Mouse (Mus musculus) left cerebral cortex, adult 11 months (tissue): ENCODE measurements around the gene Tmem205.

Experiments used
- DNase-seq: peaks from one replicate; pipeline ENCODE4 v3.0.0; 2022; ENCODE audit warnings: low spot score

Tmem205 gene

DNA sequence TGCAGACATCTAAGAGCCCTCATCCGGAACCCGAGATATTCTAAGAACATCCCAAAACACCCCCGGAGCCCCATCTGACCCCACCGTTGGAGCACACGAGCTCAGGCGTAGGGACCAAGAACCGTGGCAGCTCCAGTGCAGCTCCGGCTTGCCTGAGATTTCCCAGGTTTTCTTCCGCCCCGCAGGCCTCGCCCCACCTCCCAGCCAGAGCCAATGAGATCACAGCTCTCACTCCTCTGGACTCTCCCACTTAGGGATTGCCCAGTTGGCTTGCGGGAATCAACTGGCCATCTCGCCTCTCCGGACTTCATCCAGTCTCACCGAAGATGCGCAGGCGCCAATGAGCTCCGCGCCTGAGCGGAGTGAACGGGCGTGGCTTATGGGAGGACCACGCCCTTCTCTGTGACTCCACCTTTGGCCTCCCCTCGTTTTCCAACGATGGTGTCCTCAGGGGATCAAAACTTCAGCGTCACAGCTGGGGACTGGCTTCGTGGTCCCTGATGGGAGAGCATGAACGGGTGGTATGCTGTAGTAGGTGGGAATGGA, at the start of gene Tmem205, which contains the start of gene Ccdc159:
TSS of gene Tmem205 (minus strand) at position 349 of the 546 bp plus-strand sequence.
TSS of gene Ccdc159 (plus strand) at position 264 of the 546 bp plus-strand sequence.
- peak; percentile 92 for DNase-seq

DNA sequence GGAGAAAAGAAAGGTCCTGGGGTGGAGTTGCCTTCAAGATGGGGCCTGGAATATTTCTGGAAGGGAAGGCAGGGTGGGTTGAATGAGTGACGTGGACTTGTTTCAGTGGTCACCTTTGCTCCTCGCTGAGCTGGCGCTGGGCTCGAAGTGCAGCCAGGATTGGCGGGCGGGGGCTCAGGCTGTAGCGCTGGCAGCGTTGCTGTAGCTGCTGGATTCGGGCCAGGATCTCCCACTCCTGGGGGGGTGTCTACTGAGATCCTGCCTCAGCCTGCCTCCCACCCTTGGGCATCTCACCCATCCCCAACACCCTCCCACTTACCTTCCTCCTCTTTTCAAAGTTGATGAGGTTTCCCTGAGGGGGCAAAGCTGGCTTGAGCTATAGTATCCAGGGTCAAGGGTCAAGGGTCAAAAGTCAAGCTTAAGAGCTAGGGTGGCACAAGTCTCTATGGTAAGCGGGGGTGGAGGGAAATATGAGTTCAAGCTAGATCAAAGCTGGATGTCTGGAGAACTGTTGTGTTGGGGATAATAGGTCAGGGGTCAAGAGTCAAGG, 49.3 kb upstream of the Tmem205 start:
- DNase-seq: no peak

DNA sequence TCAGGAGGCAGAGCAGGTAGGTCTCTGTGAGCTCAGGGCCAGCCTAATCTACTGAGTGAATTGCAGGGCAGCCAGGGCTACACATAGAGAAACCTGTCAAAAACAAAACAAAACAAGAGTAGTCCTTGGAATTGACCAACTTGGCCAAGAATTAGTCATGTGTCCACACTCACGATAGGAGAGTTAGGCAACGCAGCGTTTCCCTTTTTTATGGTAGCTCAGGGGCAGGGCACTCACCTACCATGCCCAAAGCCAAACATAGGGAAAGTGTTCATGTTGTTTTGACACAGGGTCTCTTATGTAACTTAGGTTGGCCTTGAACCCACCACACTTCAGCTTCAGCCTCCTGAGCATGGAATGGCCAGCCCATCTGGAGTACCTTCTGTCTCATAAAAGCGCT, 41.9 kb upstream of the Tmem205 start:
- DNase-seq: no peak

DNA sequence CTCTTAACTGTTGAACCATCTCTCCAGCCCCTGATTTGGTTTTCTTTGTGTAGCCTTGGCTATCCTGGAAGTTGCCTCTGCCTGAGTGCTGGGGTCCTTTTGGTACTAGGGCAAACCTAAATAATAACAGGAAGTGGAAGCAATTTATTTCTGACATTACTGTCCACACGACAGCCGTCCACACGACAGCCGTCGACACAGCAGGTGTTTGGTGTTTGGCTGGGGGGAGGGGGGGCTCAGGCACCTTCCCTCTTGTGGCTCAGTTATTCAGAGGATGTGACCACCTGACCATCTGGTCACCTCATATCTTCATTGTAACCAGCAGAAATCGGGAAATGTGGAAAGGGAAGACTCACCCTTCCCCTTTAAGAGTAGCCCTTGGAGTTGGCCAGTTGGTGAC, 41.5 kb upstream of the Tmem205 start:
- no peak for DNase-seq

DNA sequence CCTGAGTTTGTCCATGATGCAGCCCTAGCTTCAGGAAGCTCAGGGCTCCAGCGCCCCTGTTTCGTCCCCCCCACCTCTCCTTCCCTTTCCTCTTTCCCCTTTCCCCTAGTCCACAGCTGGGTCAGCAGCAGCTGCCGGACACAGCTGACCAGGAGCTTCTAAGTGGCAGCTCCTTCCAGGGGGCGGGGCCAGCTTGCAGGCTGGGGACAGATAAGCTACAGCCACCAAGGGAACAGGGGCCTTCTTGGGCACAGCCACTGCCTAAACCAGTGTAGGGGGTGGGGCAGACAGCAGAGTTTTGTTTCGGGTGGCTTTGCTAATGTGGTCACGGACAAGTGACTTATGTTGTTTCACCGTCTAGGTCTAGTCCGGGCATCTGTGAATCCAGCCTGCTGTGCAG, 36.1 kb upstream of the Tmem205 start, which contains the start of gene Epor:
TSS of gene Epor (minus strand) at position 90 of the 400 bp plus-strand sequence.
- DNase-seq: no peak

DNA sequence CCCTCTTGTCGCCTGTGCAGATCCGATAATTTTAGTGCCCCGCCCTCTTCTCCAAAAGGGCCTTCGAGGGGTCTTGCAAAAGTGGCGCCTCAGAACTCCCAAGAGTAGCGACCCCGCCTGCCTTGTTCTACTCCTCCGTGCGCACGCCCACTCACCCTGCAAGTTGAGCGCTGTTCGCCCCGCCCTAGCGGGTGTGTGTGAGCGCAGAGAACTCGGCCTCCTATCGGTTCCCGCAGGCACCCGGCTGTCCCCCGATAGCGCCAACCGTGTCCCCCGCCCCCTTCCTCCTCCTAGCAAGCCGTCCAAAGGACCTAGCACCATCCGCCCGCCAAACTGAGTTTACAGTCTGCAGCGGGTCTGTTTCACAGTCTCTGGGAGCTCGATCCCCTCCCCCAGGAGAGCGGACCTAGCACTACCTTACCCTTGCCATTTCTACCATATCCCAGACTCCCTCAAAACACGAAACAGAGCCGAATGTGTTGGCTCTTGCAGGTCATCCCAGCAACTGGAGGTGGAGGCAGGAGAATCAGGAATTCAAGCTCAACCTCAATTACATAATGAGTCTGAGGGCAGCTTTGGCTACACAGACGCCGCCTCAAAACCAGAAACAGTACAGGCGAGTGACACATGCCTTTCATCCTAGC, 35.2 kb upstream of the Tmem205 start:
- peak; percentile 70 for DNase-seq

DNA sequence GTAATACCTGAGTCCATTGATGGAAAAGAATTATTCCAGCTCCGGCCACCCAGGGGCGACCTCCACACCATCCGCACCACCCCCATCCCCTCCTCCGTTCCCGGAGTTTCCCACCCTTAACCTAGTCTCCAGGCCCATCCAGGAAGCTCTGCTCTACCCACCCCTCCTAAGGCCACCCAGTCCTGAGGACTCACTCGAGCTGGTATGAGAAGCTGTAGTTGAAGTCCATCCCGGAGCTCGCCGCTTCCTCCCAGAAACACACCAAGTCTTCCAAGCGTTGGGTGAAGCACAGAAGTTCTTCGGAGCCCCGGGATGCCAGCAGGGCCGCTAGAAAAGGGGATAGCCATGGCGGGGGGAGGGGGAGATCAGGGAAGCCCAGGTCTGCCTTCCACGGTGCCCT, 34.7 kb upstream of the Tmem205 start:
- DNase-seq: no peak

DNA sequence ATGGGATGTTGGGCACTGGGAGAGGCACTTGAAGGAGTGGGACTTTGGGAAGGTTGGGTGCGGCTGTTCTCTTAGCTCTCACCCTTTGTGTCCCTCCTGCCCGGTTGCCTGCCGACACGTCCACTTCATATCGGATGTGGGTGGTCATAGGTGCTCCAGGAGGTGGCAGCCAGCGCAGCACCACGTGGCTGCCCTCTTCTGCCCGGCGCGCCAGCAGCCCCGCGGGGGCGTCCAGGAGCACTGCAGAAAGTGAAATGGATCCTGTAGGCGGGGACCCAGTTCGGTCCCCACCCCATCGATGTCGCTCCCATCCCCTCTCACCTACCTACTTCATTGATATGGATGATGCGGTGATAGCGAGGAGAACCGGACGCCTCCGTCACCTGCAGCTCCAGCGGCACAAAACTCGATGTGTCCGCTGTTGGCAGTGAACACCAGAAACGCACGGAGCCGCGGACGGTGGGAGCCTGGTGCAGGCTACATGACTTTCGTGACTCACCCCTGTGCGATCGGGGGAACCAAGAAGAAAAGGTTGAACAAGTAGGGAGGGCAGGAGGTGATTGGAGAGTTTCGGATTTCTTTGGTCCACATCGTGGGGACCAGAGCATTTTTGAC, 34.1 kb upstream of the Tmem205 start:
- no peak for DNase-seq

DNA sequence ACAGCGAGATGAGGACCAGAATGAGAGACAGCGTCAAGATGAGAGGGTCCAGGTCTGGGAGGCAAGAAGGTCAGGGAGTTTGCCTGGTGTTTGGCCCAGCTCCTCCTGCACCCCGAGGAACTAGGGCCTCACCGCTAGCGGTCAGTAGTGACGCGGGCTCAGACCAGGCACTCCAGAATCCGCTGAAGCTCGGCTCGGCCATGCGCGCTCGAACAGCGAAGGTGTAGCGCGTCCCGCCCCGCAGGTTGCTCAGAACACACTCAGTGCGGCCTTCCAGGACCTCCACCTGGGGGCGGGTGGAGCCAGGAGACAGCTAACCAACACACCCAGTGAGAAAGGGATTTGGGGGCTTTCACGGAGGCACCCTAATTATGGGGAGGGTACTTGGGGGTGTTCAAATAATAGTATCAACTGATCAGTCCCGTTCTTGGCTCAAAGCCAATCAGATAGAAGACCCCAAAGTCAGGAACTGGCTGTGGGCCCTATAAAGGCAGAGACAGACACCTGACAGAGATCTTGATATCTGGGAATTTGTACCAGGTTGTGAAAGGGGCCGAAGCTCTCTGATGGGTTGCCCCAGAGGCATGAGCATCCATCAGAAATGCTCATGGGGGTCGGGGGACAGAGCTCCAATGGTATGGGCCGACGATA, 33.3 kb upstream of the Tmem205 start:
- no peak for DNase-seq

DNA sequence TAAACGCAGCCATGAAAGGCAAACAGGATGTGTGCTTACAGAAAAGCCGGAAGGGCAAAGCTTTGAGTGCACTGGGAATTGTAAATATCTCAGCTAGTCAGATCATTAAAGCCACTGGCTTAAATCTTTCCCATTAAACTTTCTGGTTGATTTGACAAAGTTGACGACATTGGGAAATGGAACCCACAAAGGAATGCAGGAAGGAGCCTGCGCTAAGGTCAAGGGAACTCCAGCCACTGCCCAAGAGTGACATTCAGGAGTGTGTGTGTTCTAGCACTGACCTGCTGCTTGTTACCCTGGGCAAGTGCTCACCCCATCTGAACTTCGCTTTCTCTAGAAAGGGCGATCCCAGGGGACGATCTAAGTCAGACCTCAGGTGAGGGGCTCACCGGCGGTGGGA, 32.8 kb upstream of the Tmem205 start:
- no peak for DNase-seq

DNA sequence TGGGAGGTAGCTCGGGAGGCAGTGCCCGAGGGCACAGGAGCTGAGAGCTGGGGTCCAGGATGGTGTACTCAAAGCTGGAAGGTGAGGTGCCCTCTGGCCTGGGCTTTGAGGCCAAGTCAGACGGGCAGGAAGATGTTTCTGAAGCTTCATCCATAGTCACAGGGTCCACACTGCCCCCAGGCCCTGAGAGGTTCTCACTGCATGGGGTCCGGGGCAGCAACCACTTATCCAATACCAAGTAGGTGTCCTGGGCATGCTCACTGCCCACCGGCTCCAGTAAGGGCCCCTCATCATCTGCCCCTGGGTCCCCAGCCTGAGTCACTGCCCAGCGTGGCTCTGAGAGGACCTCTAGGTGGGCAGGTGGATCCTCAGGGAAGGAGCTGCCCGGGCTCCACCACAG, 31.9 kb upstream of the Tmem205 start:
- DNase-seq: no peak

DNA sequence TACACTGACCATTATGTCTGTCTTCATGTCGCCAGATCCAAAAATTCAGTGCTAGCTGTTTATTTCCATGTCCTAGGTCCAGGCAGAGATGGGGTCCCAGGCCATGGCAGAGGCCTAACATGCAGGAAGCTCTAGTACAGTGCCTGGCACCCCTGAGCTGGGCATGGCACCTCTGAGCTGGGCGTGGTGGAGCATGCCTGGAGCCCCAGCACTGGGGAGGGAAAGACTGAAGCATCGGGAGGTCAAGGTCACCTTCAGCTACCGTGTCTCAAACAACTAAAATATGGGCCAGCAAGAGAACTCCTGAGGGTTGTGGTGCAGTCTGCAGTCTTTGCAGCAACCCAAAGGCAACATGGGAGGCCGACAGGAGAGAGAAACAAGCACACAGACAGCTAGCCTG, 31.0 kb upstream of the Tmem205 start:
- DNase-seq: no peak

DNA sequence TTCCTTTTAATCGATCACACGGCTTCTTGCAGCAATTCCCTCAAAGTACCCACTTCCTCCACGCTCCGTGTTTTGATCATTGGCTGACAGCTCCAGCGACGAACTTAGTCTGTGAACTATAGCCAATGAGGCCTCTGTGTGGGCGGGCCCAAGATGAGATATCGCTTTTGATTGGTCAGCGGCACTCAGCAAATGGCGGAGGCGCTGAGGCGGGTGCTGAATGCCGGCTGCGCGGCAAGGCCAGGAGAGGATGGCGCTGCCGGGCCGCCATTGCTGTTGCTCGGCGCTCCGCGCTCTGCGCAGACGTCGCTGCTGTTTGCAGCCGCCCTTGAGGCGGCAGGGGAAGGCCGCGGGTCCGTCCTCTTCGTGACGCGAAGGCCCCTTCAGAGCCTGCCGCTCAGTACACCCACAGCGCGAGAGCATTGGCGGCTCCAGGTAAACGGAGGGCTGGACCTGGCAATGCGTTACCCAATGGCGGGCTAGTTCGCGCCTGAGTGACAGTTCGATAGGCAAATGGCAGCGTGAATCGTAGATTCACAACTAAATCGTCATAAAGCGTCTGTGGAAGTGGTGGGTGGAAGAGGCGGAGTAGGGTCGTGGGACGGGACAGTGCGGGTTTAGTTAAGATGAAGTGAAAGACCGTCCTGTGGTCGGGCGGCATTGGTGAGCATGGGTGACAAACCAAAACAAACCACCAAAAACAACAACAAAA, 28.4 kb upstream of the Tmem205 start, which contains the start of gene Swsap1:
TSS of gene Swsap1 (plus strand) at position 186 of the 712 bp plus-strand sequence.
- peak; percentile 99 for DNase-seq

DNA sequence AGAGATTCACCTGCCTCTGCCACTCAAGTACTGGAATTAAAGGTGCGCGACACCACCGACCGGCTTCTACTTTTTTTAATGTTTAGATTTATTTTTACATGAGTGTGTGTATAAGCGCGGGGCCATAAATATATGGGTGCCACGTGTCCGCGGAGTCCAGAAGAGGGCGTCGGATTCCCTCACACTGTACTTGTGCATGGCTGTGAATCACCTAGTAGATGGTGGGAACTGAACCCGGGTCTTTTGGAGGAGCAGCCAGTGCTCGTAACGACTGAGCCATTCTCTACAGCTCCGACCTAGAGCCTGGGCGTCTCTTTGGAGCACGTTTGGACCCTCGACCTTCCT, 27.8 kb upstream of the Tmem205 start:
- no peak for DNase-seq

DNA sequence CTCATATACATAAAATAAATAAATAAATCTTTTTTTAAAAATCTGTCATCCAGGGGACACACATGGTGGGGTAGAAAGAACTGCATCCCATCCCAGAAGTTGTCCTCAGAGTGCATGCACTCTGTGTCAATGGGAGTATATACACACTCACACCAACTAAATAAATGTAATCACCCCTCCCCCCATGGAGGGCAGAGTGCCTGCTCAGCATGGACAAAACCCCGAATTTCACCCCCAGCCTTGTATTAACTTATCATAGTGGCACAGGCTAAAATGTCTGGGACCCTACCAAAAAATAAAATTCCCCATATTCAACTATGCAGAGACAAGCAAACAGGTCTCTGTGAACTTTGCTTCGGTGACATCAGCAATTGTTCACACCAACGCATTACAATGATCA, 27.3 kb upstream of the Tmem205 start:
- DNase-seq: no peak

DNA sequence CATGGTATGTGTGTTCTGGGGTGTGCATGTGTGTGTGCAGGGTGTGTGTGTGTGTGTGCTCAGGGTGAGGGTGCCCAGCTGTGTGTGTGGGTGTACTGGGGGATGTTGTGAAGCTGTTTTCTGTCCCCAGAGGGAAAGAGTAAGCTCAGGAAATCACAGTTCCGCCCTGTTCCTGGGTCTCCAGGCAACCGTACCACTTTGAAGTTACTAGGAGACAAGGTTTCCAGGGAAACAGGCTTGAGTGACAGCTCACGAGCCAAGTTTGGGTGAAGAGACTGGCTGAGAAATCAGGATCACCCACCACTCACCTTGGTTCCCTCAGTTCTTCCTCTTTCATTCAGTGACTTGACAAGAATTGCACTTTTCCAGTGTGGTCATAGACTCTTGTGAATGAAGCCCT, 26.2 kb upstream of the Tmem205 start:
- peak; percentile 72 for DNase-seq

DNA sequence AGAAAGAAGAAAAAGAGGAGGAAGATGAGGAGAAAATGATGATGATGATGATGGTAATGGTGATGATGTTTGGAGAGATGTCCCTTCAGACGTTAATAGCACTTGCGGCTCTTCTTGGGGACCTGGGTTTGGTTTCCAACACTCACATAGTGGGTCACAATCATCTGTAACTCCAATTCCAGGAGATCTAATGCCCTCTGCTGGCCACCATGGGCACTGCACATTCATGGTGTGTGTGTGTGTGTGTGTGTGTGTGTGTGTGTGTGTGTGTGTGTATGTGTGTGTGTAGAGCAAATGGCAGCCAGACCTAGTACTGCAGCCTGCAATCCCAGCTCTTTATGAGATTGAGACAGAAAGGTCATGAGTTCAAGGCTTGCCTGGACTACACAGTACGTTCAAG, 24.6 kb upstream of the Tmem205 start:
- DNase-seq: no peak

DNA sequence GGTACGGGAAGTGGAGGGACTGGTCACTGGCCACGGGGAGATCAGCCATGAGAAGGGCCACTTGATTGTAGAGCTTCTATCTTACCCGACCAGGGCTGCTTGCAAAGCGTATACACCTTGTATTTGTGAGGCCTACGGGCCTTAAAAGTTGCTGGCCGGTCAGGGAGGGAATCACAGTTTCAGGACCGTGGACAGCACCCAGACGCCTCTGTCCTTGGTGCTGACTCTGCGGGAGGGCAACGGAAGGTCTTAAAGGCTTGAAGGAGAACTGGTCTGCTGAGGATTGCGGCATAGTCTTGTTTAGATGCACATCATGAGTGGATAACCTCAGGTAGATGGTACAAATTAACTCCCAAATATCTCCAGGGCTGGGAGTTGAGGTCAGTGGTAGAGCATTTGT, 23.0 kb upstream of the Tmem205 start:
- no peak for DNase-seq

DNA sequence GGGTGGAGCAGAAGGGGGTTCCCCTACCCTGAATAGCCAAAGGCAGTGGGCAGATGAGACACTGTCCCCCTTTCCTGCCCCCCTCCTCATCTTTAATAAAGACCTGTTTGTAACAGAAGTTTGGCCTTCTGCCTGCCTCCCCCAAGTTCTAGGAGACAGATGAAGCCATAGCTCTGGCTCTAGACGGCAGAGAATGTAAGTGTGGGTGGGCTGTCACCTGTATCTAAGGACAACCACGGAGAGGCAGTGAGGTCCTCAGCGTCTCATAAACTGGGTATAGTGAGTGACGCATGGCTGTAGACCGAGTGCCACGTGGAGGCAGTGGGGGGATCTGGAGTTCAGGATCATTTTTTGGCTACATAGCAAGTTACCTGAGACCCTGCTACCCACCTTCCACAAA, 21.4 kb upstream of the Tmem205 start:
- no peak for DNase-seq

DNA sequence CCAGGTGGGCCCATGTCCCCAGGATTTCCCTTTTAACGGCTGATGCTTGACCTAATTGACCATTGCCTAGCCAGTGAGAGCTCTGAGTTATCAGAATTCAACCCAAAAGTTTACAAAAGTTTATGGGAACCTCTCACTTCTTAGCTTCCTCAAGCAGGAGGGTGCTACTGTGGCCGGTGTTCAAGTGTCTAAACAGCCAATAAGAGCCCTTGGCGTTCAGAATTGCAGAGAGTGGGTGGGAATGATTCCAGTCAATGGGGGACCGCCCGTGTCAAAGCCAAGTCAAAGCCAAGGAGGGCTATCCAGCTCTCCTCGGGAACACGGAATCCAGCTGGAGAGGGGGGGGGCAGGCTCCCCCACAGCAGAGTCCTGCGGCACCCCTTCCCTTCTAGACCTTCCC, 20.8 kb upstream of the Tmem205 start:
- no peak for DNase-seq

DNA sequence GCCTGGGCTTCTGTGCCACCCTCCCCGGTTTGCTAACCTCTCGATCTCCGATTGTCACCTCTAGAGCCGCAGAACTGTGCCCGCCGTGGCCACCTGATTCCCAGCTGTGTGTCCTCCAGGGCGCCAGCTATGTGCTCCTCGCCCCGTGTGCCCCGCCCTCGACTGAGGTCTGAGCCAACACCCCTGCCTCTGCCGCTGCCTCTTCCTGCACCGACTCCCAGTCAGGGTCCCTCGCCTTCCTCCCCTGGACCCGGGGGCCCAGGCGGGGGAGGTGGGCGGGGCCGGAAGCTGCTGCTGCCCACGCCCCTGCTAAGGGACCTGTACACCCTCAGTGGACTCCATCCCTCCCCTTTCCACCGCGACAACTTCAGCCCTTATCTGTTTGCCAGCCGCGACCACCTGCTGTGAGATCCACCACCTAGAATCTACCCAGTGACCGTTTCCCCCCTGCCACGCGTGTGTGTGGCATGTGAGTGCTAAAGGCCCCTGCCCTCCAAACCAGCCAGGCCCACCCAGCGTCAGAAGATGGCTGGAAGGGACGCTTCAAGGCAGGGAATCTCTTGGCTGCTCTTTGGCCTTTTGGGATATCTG, 20.3 kb upstream of the Tmem205 start:
- DNase-seq: no peak

DNA sequence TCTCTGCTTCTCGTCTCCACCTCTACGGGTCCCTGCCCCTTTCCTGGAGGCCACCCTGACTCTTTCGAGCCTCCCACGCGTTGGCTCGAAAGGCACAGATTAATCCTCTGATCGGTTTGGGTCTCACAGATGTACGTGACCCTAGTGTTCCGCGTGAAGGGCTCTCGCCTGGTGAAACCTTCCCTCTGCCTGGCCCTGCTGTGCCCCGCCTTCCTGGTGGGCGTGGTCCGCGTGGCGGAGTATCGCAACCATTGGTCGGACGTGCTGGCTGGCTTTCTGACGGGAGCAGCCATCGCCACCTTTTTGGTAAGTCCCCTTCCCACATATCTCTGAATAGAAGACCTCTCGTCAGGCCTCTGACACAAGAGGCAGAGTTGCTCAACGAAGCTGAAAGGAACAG, 16.9 kb upstream of the Tmem205 start:
- DNase-seq: no peak
